Mouse (Mus musculus) spleen, embryonic (tissue): ENCODE data around the gene Man1a.

Experiments
- CTCF ChIA-PET: fragments of 350-600 bp; sonication (Branson Sonifier 250); formaldehyde crosslinking; loops from one replicate; lab custom pipeline; 2022; lab: Charles Lee

Man1a gene

GRCm38 (mm10) chr10:54076420-54076819 lies at the start of gene Man1a:
Gene Man1a (minus strand): TSS chr10:54076609.
- CTCF ChIA-PET: interaction anchor here (0.6 kb wide), 1 partner anchor 25 kb away, joined by 3 read pairs; no protein-coding TSS in a partner anchor

GRCm38 (mm10) chr10:54121816-54122215 lies 45.4 kb upstream of the Man1a start:
- CTCF ChIA-PET: no interaction called here

- CTCF ChIA-PET: no interaction called here
These were observed 44.0 kb upstream of the Man1a start for GRCm38 (mm10) chr10:54120375-54120774.

GRCm38 (mm10) chr10:54119303-54119702 lies 42.9 kb upstream of the Man1a start:
- CTCF ChIA-PET: interaction anchor here (1.0 kb wide), 1 partner anchor 45 kb away, joined by 5 read pairs; no protein-coding TSS in a partner anchor

- CTCF ChIA-PET: interaction anchor here (1.0 kb wide), 1 partner anchor 44 kb away, joined by 5 read pairs; no protein-coding TSS in a partner anchor
These were observed 42.0 kb upstream of the Man1a start for GRCm38 (mm10) chr10:54118223-54118912.

GRCm38 (mm10) chr10:54117763-54118162 lies 41.4 kb upstream of the Man1a start:
- CTCF ChIA-PET: interaction anchor here (0.6 kb wide), 2 partner anchors 24 to 79 kb away, joined by 5 read pairs; no protein-coding TSS in a partner anchor

- CTCF ChIA-PET: interaction anchor here (0.6 to 1.7 kb wide), 2 partner anchors 20 to 90 kb away, joined by 4 to 7 read pairs; no protein-coding TSS in a partner anchor
These were observed 27.3 kb upstream of the Man1a start for GRCm38 (mm10) chr10:54103671-54104070.

GRCm38 (mm10) chr10:54092081-54092480 lies 15.7 kb upstream of the Man1a start:
- CTCF ChIA-PET: no interaction called here

- CTCF ChIA-PET: interaction anchor here (0.6 kb wide), 1 partner anchor 708 kb away, joined by 3 read pairs; no protein-coding TSS in a partner anchor
These were observed 13.5 kb upstream of the Man1a start for GRCm38 (mm10) chr10:54089923-54090322.

GRCm38 (mm10) chr10:54087346-54087745 lies 10.9 kb upstream of the Man1a start:
- CTCF ChIA-PET: no interaction called here

- CTCF ChIA-PET: no interaction called here
These were observed 8.7 kb upstream of the Man1a start for GRCm38 (mm10) chr10:54085073-54085472.

- CTCF ChIA-PET: no interaction called here
These were observed 596 bp upstream of the Man1a start for GRCm38 (mm10) chr10:54077005-54077404.

GRCm38 (mm10) chr10:54075441-54076010 lies 883 bp downstream of the Man1a start:
- CTCF ChIA-PET: no interaction called here

- CTCF ChIA-PET: interaction anchor here (1.4 kb wide), 1 partner anchor 44 kb away, joined by 5 read pairs; no protein-coding TSS in a partner anchor
These were observed 1.6 kb downstream of the Man1a start for GRCm38 (mm10) chr10:54074609-54075421.

- CTCF ChIA-PET: interaction anchor here (0.8 to 1.4 kb wide), 2 partner anchors 24 to 44 kb away, joined by 3 to 5 read pairs; no protein-coding TSS in a partner anchor
These were observed 2.2 kb downstream of the Man1a start for GRCm38 (mm10) chr10:54074247-54074608.

- CTCF ChIA-PET: interaction anchor here (0.8 to 1.4 kb wide), 2 partner anchors 25 to 45 kb away, joined by 3 to 5 read pairs; no protein-coding TSS in a partner anchor
These were observed 2.7 kb downstream of the Man1a start for GRCm38 (mm10) chr10:54073641-54074203.

- CTCF ChIA-PET: no interaction called here
These were observed 4.1 kb downstream of the Man1a start for GRCm38 (mm10) chr10:54072336-54072735.

- CTCF ChIA-PET: interaction anchor here (0.7 kb wide), 1 partner anchor 11 kb away, joined by 4 read pairs; no protein-coding TSS in a partner anchor
These were observed 5.9 kb downstream of the Man1a start for GRCm38 (mm10) chr10:54070496-54070895.

GRCm38 (mm10) chr10:54069412-54069811 lies 7.0 kb downstream of the Man1a start:
- CTCF ChIA-PET: no interaction called here

- CTCF ChIA-PET: no interaction called here
These were observed 9.7 kb downstream of the Man1a start for GRCm38 (mm10) chr10:54066683-54067082.

- CTCF ChIA-PET: no interaction called here
These were observed 12.7 kb downstream of the Man1a start for GRCm38 (mm10) chr10:54063551-54064260.
